Mouse (Mus musculus): ENCODE measurements at regions not wholly inside any gene's neighbourhood (a gene's known extent, or its start where the extent isn't known, plus 50 kb on each side); places are given as distances from the start of the nearest gene placed in this dataset.

DNA sequence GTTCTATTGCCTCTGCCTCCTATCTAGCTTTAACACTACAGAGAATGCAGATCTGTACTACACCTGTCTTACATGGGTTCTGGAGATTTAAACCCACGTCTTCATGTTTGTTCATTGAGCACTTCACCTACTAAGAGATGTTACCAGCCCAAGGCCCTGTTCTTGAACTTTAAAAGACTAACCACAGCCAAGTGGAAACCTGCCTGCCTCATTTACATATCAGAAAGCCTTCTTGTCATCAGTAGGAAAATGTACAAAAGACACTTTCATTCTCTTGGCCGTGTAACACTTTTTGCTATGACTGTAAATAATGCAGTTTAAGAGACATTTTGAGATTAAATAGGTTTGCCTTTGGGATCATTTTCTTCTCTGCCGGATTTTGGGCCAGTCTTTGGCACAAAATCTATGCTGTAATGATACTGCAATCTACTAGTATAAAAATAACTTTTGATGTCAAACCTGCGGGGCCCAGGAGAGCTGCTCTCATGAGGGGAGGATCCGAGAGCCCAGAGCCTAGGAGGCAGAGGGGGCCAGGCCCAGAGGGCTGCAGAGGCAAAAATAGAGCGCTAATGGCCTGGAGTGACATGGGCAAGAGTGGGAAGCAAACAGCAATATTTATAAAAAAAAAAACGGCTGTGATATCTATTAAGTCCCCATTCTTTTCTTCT, 318.4 kb upstream of the Myo3a start:
- DNase-seq (ENCODE audit: low spot score in 2 of 2): no peak

- peak; percentile 67 to 80 for DNase-seq (ENCODE audit: low spot score in 2 of 2)
Observed at GRCm38 (mm10) chr2:21909481-21909966, 317.8 kb upstream of the Myo3a start.

GRCm38 (mm10) chr2:21917804-21918690, 309.3 kb upstream of the Myo3a start:
- DNase-seq (ENCODE audit: low spot score in 2 of 2): peak; percentile 83 to 91

DNA sequence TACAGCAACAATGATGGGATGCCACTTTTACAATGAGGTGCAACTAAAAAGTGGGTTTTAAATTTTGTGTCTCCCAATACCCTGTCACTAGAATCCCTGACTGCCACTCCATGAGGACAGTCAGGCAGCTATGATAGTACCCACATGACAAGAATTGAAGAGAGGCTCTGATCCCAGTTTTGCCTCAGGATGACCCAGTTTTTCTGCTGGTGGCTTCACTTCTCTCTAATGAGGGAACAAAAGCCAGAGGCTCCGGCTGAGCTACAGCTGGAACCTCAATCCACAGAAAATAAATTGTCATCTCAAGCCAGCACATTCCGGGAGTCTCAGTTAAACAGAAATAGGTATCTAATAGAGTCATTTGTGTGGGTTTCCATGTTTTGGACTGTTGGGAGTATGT, 308.2 kb upstream of the Myo3a start:
- DNase-seq (ENCODE audit: low spot score in 2 of 2): no peak

GRCm38 (mm10) chr2:21927656-21928055, 299.6 kb upstream of the Myo3a start:
- DNase-seq (ENCODE audit: low spot score in 2 of 2): no peak

- no peak for DNase-seq (ENCODE audit: low spot score in 2 of 2)
Observed at GRCm38 (mm10) chr2:21939993-21940392, 287.3 kb upstream of the Myo3a start.

DNA sequence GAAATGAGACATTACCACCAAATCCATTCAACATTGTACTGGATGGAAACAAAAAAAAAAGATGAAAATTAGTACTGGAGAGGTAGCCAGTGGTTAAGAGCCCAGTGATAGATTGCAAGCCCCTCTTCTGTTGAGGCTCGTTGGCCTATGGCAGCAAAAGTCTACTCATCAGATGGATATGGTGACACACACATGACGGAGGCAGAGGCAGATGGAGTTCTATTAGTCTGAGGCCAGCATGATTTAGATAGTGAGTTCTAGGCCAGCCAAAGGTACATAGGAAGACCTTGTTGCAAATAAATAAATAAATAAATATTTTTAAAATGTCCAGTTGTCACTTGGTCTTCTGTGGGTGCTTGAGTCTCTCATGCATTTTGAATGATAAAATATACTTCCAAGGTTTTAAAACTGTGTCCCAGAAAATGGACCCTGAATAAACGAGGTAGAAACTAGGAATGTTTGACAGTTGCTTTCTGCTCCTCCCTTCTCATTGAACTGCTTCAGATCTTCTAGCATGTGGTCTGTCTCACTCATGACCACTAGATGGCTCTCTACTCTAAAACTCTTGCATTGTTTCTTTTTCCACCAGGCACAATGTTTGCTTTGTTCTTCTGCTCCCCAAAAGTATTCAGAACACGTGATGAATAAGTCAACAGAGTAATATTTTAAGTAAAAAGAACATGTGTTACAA, 286.4 kb upstream of the Myo3a start:
- no peak for DNase-seq (ENCODE audit: low spot score in 2 of 2)

GRCm38 (mm10) chr2:21941488-21942000, 285.8 kb upstream of the Myo3a start:
- DNase-seq (ENCODE audit: low spot score in 2 of 2): no peak

- no peak for DNase-seq (ENCODE audit: low spot score in 2 of 2)
Observed at GRCm38 (mm10) chr2:21943676-21944075, 283.6 kb upstream of the Myo3a start.

- no peak for DNase-seq (ENCODE audit: low spot score in 2 of 2)
Observed at GRCm38 (mm10) chr2:21946484-21946883, 280.8 kb upstream of the Myo3a start.

DNA sequence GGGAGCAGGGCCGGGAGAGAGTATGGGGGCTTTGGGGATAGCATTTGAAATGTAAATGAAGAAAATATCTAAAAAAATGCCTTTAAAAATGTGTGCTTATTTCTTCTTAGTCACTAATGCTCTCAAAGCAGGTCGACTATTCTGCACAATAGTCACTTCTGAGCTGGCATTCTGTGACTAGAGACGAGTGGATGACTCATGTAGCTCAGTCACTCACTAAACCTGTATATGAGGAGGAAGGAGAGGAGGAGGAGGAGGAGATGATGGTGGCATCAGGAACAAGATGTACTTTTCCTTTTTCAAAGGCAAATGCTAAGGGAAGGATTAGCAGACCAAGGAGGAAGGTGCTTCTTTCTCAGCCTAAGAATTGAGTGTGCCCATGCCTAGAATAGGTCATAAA, 276.0 kb upstream of the Myo3a start:
- DNase-seq (ENCODE audit: low spot score in 2 of 2): no peak

GRCm38 (mm10) chr2:21956112-21956963, 271.0 kb upstream of the Myo3a start:
- DNase-seq (ENCODE audit: low spot score in 2 of 2): no peak

GRCm38 (mm10) chr2:21958365-21958764, 268.9 kb upstream of the Myo3a start:
- no peak for DNase-seq (ENCODE audit: low spot score in 2 of 2)

DNA sequence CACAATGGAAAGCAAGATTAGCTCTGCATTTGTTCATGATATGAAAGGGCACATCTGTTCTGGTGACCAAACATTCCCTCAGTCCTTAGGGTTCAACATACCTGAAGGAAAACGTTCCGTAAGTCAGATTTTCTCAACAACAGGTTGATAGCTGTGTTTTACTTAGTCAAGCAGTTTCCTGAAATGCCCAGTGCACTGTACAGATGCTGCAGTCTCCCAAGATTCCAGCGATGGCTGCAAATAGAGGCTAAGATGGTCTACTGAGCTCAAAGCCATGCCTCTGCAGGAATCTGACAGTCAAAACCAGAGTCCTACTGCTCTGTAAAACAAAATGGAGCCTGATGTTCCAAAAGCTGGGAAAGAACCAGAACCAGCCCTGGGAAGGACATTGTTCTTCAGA, 268.5 kb upstream of the Myo3a start:
- DNase-seq (ENCODE audit: low spot score in 2 of 2): no peak

DNA sequence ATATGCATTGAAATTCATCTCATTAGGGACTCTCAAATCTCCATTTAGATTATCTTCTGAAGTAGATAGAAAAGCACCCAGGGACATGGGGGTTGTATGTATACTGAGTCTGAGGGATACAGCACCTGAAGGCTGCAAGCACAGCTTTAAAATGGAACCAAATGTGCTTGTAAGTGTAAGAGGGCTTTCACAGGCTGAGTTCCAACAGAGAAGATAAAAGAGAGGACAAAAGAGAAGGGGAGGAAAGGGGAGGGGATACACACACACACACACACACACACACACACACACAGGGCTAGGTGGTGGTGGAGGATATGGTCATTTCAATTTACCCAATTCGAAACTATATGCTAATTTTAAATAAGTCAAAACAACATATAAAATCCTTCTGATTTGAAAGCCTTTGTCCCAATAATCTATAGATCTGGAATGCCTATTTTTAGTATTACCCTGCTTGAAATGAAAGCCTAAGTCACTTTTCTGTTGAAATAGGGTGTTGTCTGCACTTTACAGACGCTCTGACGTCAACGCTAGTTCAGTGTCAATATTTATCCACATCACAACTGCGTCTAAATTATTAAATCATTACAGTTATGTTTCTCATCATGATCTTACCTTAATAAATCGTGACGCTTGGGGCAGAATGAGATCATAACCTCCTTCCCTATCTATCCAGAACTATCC, 263.8 kb upstream of the Myo3a start:
- DNase-seq (ENCODE audit: low spot score in 2 of 2): no peak

- peak in 1 of 2 experiments; percentile 9 for DNase-seq (ENCODE audit: low spot score in 2 of 2)
Observed at GRCm38 (mm10) chr2:21964027-21964605, 263.2 kb upstream of the Myo3a start.

DNA sequence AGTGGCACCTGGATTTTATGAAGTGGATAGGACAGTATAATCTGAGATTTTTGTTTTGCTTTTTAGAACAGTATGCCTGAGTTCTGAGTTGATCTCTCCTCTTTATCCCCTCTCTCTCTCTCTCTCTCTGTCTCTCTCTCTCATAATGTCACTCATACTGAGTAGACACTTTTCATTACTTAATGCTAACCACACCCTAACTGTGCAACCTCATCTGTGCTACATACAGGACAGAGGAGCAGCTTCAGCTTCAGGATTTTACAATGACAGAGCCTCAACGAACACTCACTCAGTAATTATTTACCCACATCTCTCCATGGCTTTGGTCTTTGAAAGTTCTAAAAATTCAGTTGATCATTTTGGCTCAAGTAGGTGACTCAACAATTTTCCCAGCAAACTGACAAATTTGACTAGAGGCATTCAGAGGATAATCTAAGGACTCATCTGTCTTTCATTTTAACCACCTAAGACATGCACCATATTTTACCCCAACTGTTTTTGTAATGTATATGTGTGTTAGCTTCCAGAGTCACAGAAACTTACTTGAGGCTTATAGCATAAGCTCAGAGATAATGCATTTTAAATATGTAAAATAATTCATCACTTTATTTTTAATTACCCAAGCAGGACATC, 256.4 kb upstream of the Myo3a start:
- no peak for DNase-seq (ENCODE audit: low spot score in 2 of 2)

DNA sequence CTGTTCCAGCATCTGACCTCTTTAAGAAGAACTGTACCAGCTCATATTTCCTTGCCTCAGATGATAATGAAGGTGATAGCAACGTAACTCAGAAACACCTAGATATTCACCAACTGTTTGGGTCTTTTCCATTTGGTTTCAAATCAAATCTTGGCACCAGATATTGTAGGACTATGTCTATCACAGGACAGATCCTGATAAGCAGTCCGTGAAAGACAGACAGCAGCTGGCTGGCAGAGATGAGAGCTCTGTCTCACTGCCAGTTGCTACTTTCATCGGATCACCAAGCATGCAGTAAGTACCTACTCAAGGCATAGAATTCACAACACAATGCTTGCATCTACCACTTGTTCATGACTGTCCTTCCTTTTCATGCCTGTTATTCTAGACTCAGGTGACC, 252.7 kb upstream of the Myo3a start:
- no peak for DNase-seq (ENCODE audit: low spot score in 2 of 2)

DNA sequence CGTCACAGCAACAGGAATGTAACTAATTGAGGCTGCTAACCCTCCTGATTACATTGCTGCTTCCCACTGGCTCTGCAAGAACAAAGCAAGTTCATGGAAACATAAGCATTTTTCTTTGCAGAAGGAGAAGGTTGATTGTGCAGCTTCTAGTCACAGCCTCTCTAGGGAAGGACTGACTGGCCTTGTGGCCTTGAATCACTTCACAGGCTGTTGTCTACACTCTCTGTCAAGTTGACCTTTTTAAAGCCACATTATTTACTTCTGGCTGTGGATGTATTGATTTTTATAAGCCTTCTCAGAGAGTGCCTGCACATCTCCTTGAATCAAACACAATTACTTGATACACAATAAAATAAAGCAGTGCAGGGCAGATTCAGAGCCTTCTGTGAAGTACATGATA, 251.8 kb upstream of the Myo3a start:
- DNase-seq (ENCODE audit: low spot score in 2 of 2): no peak

DNA sequence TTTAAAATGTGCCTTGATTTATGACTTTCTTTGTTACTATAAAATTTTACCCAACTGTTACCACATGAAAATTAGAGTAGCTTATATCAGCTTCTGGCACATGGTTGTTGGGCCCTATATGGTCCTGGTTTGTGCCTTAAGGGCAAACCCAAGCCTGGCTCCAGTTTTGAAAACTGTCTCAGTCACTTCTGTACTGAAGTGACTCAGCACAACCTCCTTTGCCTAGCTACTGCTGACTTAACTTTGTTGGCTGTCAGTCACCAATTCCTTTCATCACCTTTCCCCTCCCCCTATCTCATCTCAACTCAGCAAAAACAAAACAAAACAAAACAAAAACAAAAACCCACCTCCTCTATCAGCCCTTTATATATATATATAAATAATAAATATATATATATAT, 251.0 kb upstream of the Myo3a start:
- no peak for DNase-seq (ENCODE audit: low spot score in 2 of 2)

Data from frontal cortex, postnatal 14 days (tissue).